Mouse (Mus musculus) heart, adult 2 months (tissue): ENCODE results near the gene Mecr.

ENCODE experiments used
- CTCF ChIP-seq: fragments of 200-600 bp; IDR thresholded peaks from 2 replicates; pipeline ENCODE4 v1.8.1; 2022; ENCODE audit warnings: antibody characterized with exemption, mild to moderate bottlenecking, moderate library complexity
- EP300 ChIP-seq: fragments of 200-500 bp; IDR thresholded peaks from 2 replicates; pipeline ENCODE4 v1.6.1; 2011; ENCODE audit warnings: low read depth, low read length, control low read depth; ENCODE audit not compliant: insufficient read depth
- POLR2A ChIP-seq: fragments of 200-500 bp; IDR thresholded peaks from 2 replicates; pipeline ENCODE4 v1.6.1; 2011; ENCODE audit warnings: mild to moderate bottlenecking, low read depth, low read length, control low read depth; ENCODE audit not compliant: insufficient read depth

- TF ChIP-seq CTCF (no peak), EP300 (no peak), POLR2A (no peak)
These were observed 38.0 kb downstream of the Mecr start for GRCm38 (mm10) chr4:131881306-131881705.
